Mouse (Mus musculus): ENCODE results near the gene Psmd3. TPM values are rescaled to one million over a fixed set of nuclear protein-coding genes. Genes with fewer than 3 reads are reported as not detected.
"Not testable (repeated sequence)": the region's sequence is repeated elsewhere in the genome, so short reads cannot be mapped to it uniquely, and the experiment has no call there.

Gene Psmd3
- polyA plus RNA-seq, 1 experiment from 2014 or later: 55.5 TPM

GRCm38 (mm10) chr11:98673136-98673535 is 9.2 kb upstream of the Psmd3 start:
- H3K27ac ChIP-seq; H3K4me3 ChIP-seq (ENCODE audit: inconsistent target); H3K79me2 ChIP-seq (ENCODE audit: inconsistent target); H3K36me3 ChIP-seq (ENCODE audit: inconsistent target): not testable (repeated sequence)
- 3% methylated on average over 3 of the region's 7 CpGs for WGBS (ENCODE audit: missing documents)

GRCm38 (mm10) chr11:98675829-98676363 is 6.5 kb upstream of the Psmd3 start:
- 46% methylated on average over 7 of the region's 7 CpGs for WGBS (ENCODE audit: missing documents)
- no peaks in the 10 kb centered on the region for H3K36me3 ChIP-seq (ENCODE audit: inconsistent target)
- no peaks in the 10 kb centered on the region for H3K79me2 ChIP-seq (ENCODE audit: inconsistent target)
- no peak overlapping the region for H3K27ac ChIP-seq
- no peak overlapping the region for H3K4me3 ChIP-seq (ENCODE audit: inconsistent target)

- WGBS (ENCODE audit: missing documents): 100% methylated on average over 1 of the region's 1 CpGs
- Histone ChIP-seq H3K27ac (no peak overlapping the region), H3K4me3 (ENCODE audit: inconsistent target) (no peak overlapping the region), H3K36me3 (ENCODE audit: inconsistent target) (no peaks in the 10 kb centered on the region), H3K79me2 (ENCODE audit: inconsistent target) (peaks cover 25% of the 10 kb centered on the region)
Measured at GRCm38 (mm10) chr11:98680023-98680422, 2.3 kb upstream of the Psmd3 start.

DNA sequence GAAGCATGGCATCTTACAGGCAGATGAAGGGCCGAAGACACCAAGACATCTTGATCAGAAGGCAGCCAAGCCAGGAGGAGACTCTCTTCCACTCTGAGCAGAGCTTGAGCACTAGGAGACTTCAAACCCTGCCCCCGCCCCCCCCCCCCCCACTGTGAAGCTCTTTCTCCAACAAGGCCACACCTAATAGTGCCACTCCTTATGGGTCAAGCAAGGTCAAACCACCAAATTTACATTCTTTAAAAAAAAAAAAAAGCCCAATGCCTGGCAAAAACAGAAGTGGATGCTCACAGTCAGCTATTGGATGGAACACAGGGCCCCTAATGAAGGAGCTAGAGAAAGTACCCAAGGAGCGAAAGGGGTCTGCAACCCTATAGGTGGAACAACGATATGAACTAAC is 1.8 kb upstream of the Psmd3 start:
- not testable (repeated sequence) for H3K27ac ChIP-seq; H3K4me3 ChIP-seq (ENCODE audit: inconsistent target); H3K36me3 ChIP-seq (ENCODE audit: inconsistent target)
- H3K79me2 ChIP-seq (ENCODE audit: inconsistent target): peaks cover 30% of the 10 kb centered on the region
- WGBS (ENCODE audit: missing documents): 91% methylated on average over 3 of the region's 4 CpGs

- H3K4me3 ChIP-seq (ENCODE audit: inconsistent target): no peak overlapping the region
- WGBS (ENCODE audit: missing documents): 79% methylated on average over 4 of the region's 4 CpGs
- peaks cover 31% of the 10 kb centered on the region for H3K79me2 ChIP-seq (ENCODE audit: inconsistent target)
- H3K36me3 ChIP-seq (ENCODE audit: inconsistent target): peaks cover 9% of the 10 kb centered on the region
- H3K27ac ChIP-seq: no peak overlapping the region
Measured at GRCm38 (mm10) chr11:98681186-98681585, 1.2 kb upstream of the Psmd3 start.

- Histone ChIP-seq H3K36me3 (ENCODE audit: inconsistent target) (peaks cover 25% of the 10 kb centered on the region), H3K4me3 (ENCODE audit: inconsistent target) (peak overlapping the region; percentile 97), H3K79me2 (ENCODE audit: inconsistent target) (peaks cover 31% of the 10 kb centered on the region), H3K27ac (peak overlapping the region; percentile 39)
- WGBS (ENCODE audit: missing documents): 1% methylated on average over 23 of the region's 23 CpGs
Measured at GRCm38 (mm10) chr11:98682811-98683210, 457 bp downstream of the Psmd3 start.

DNA sequence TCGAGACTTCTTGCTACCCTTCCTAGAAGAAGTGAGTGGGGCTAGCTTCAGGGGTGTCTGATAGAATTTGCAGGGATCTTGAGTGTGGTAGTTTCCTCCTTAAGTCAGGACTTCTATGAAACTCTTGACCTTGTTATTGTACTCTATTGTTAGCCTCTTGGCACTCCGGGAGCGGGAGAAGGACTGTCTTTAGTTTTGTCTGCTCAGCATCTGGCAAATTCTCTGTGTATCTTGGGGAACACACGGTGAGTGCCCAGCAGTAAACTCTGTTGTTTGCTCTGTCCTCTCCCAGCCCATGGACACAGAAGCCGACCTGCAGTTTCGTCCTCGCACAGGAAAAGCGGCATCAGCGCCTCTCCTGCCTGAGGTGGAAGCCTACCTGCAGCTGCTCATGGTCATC is 3.3 kb downstream of the Psmd3 start:
- Histone ChIP-seq H3K36me3 (ENCODE audit: inconsistent target) (peaks cover 49% of the 10 kb centered on the region), H3K4me3 (ENCODE audit: inconsistent target) (no peak overlapping the region)

DNA sequence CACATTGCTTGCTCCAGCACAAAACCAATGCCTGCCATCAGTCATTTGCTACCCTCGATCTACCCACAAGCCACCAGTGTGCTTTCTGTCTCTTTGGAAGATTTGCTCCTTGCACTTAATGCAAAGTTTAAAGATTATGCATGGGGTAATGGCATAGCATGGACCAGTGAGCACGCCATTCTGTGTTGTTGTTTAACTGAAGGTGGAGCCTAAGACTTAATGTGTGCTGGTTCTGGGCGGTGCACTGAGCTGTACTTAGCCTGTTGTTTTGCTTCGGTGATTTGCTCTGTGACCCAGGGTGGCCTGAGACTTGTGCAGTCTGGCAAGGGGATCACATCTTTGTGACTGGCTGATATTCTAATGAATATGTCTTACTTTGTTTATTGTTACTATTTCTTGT is 4.6 kb downstream of the Psmd3 start:
- Histone ChIP-seq H3K79me2 (ENCODE audit: inconsistent target) (peaks cover 31% of the 10 kb centered on the region), H3K27ac (no peak overlapping the region), H3K36me3 (ENCODE audit: inconsistent target) (peaks cover 63% of the 10 kb centered on the region), H3K4me3 (ENCODE audit: inconsistent target) (no peak overlapping the region)
- 96% methylated on average over 4 of the region's 4 CpGs for WGBS (ENCODE audit: missing documents)

More for the DNA sequence above, 3.3 kb downstream of the Psmd3 start:
- peaks cover 31% of the 10 kb centered on the region for H3K79me2 ChIP-seq (ENCODE audit: inconsistent target)
- no peak overlapping the region for H3K27ac ChIP-seq
- WGBS (ENCODE audit: missing documents): 95% methylated on average over 9 of the region's 9 CpGs

DNA sequence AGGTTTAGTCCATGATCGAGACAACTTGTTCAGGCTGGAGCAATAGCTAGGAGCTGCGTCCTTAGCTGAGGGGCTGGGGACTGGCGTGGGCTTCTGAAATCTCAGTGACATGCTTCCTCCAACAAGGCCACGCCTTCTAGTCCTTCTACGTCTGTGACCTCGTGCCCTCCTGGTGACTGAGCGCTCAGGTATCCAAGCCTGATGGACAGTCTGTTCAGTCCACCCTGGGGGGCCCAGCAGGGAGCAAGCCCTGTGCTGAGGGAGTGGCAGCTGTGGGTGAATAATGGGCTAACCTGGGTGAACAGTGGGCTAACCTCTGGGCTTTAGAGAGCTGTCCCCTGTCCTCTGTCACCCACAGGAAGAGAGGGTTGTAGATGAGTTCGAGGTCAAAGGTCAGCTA is 5.7 kb downstream of the Psmd3 start:
- Histone ChIP-seq H3K4me3 (ENCODE audit: inconsistent target) (no peak overlapping the region), H3K27ac (no peak overlapping the region), H3K36me3 (ENCODE audit: inconsistent target) (peaks cover 72% of the 10 kb centered on the region), H3K79me2 (ENCODE audit: inconsistent target) (peaks cover 27% of the 10 kb centered on the region)
- WGBS (ENCODE audit: missing documents): 92% methylated on average over 8 of the region's 8 CpGs

DNA sequence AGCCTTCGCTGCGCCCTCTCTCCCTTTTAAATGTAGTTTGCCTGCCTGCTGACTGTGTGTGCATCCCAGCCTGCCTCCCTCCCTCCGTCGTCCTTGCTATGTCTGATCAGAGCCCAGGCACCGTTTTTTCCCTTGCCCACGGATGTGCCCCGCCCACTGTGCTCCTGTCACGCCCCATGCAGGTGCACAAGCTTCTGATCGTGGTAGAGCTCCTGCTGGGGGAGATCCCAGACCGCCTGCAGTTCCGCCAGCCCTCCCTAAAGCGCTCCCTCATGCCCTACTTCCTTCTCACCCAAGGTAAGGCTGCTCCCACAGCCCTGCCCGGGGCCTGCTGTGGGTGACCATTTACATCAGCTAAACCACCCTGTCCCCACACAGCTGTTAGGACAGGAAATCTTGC is 10.8 kb downstream of the Psmd3 start:
- WGBS (ENCODE audit: missing documents): 81% methylated on average over 13 of the region's 13 CpGs
- Histone ChIP-seq H3K4me3 (ENCODE audit: inconsistent target) (no peak overlapping the region), H3K27ac (no peak overlapping the region), H3K36me3 (ENCODE audit: inconsistent target) (peaks cover 70% of the 10 kb centered on the region), H3K79me2 (ENCODE audit: inconsistent target) (no peaks in the 10 kb centered on the region)

DNA sequence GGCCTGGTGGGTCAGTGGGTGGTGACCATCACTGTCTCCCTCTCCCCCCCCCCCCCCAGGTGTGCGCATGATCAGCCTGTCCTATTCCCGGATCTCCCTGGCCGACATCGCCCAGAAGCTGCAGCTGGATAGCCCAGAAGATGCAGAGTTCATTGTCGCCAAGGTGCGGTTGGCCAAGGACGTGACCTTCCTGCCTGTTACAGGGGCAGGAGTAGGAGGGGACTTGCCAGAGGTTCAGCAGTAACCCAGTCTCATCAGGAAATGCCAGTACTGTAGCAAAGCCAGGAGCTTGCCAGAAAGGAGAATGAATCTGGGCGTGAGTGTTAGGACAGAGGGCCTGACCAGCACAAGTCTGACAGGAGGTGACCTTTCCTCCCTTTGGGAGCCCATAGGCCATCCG is 11.4 kb downstream of the Psmd3 start:
- Histone ChIP-seq H3K36me3 (ENCODE audit: inconsistent target) (peaks cover 66% of the 10 kb centered on the region), H3K79me2 (ENCODE audit: inconsistent target) (no peaks in the 10 kb centered on the region), H3K27ac (no peak overlapping the region), H3K4me3 (ENCODE audit: inconsistent target) (no peak overlapping the region)
- WGBS (ENCODE audit: missing documents): 87% methylated on average over 9 of the region's 9 CpGs

DNA sequence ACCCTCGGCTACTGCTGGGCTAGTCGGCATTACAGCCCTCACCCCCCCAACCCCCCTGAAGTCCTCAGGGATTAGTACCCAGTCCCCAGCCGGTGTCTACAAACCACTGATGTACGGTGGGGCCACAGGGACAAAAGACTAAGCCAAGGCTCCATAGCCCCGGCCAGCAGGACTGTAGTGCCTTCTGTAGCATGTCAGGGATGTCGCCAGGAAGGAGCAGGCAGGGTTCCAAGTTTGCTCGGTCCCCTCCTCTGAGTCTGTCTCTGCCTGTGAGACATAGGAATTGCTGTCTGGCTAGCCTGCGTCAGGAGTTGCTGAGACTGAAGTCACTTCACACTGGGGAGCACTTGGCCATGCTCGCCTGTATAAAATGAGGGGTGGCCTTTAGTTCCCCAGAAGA is 11.9 kb downstream of the Psmd3 start:
- Histone ChIP-seq H3K4me3 (ENCODE audit: inconsistent target) (no peak overlapping the region), H3K36me3 (ENCODE audit: inconsistent target) (peaks cover 64% of the 10 kb centered on the region), H3K27ac (no peak overlapping the region), H3K79me2 (ENCODE audit: inconsistent target) (no peaks in the 10 kb centered on the region)
- WGBS (ENCODE audit: missing documents): 92% methylated on average over 9 of the region's 9 CpGs

- 93% methylated on average over 14 of the region's 14 CpGs for WGBS (ENCODE audit: missing documents)
Measured at GRCm38 (mm10) chr11:98695408-98695807, 13.1 kb downstream of the Psmd3 start.

GRCm38 (mm10) chr11:98696454-98697216 is 14.3 kb downstream of the Psmd3 start:
- Histone ChIP-seq H3K36me3 (ENCODE audit: inconsistent target) (peaks cover 40% of the 10 kb centered on the region), H3K27ac (no peak overlapping the region), H3K79me2 (ENCODE audit: inconsistent target) (no peaks in the 10 kb centered on the region), H3K4me3 (ENCODE audit: inconsistent target) (no peak overlapping the region)
- WGBS (ENCODE audit: missing documents): 85% methylated on average over 13 of the region's 14 CpGs

More at GRCm38 (mm10) chr11:98695408-98695807, 13.1 kb downstream of the Psmd3 start:
- H3K79me2 ChIP-seq (ENCODE audit: inconsistent target): no peaks in the 10 kb centered on the region
- peaks cover 53% of the 10 kb centered on the region for H3K36me3 ChIP-seq (ENCODE audit: inconsistent target)
- no peak overlapping the region for H3K4me3 ChIP-seq (ENCODE audit: inconsistent target)
- no peak overlapping the region for H3K27ac ChIP-seq

DNA sequence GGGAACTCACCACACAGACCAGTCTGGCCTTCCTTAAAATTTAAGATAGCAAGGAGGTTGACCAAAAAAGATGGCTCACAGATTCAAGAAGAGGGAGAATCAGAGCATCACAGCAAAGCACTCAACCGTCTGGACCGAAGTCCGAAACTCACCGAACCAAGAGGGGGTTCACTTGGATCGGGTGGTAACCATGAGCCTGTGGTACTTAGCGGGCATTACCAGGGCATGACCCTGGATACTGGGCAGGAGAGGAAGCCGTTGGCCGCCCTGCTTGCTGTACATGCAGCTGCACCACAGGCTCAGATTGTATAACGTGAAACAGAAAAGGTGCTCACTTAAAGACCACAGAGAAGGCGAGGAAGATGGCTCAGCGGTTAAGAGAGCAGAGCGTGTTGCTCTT is 14.9 kb downstream of the Psmd3 start:
- no peaks in the 10 kb centered on the region for H3K79me2 ChIP-seq (ENCODE audit: inconsistent target)
- peaks cover 34% of the 10 kb centered on the region for H3K36me3 ChIP-seq (ENCODE audit: inconsistent target)
- no peak overlapping the region for H3K27ac ChIP-seq
- no peak overlapping the region for H3K4me3 ChIP-seq (ENCODE audit: inconsistent target)
- WGBS (ENCODE audit: missing documents): 90% methylated on average over 12 of the region's 12 CpGs

Data from macrophage (primary cell).